Mouse (Mus musculus) urinary bladder, postnatal 36 days (tissue): ENCODE measurements around the gene H3f3a.
A peak's percentile ranks its signal among the peaks of the same experiment; 100 is the strongest.

Experiments used
- DNase-seq, 2 experiments: peaks; one replicate each; pipeline ENCODE4 v3.0.0; 2022; ENCODE audit warnings: low spot score in 2 of 2, mixed read lengths in 1 of 2

H3f3a gene

DNA sequence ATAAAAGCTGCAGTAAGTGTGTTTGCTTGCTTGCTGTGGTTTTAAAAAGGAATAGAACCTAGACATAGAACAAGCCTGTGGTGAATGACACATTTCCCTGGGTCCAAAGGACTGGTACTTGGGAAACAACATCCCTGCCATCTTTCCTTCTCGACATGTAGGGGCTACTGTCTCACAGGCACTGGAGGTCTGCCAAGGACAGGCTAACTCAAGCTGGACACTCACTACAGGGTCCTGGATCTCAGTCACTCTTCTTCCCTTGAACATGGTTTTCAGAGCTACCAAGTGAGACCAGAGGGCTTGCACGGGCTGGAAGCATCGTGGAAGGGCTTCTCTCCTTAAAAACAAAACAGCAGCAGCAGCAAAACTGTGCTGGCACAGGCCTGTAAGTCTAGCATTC, 10.0 kb upstream of the H3f3a start:
- DNase-seq = no peak

DNA sequence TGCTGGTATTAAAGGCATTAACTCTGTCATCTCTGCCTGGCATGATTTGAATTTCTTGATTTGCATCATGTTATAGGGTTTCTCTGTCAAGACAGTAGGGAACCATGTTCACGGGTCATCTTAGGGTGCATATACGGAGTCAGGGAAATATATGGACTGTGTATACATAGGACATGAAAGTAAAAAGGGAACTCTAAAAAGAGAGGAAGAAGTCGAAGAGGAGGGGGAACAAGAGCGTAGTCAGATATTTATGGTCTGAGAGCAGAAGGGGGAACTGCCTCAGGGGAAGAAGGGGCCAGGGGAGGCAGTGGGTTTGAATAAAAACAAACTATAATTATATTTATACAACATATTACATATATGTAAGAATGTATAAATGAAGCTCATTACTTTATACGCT, 8.5 kb upstream of the H3f3a start:
- DNase-seq = no peak

DNA sequence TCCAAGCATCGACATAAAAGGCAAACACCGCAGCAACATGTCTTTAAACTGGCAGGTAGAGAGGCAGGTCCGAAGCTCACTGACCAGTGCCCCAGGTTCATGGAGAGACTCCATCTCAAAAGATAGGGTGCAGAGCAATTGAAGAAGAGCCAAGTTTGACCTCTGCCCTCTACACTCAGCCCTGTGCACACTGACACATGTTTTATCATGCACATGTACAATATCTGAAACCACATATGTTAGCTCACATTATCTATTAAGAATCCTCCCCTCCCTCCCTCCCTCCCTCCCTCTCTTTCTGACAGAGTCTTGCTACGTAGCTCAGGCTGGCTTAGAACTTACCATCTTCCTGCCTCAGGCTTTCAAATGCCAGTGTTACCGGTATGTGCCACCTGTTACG, 7.4 kb upstream of the H3f3a start:
- DNase-seq = no peak

DNA sequence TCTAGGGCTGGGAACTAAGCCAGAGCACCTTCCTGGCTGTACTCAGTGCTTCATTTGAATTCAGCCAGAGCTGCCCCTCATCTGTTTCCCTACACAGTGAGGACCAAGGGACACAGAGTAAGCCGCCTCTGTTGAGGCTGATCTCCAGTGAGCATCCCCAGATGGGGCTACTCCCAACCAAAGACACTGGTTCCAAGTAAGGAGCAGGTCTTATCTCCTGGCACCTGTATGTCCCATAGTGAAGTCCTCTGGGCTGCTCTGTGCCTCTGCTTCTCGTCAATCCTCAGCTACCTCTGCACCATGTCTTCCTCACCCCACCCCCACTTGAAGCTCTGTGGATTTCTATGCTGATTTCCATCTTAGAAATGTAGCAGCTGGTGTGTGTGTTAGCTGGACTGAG, 4.3 kb upstream of the H3f3a start:
- DNase-seq = no peak

DNA sequence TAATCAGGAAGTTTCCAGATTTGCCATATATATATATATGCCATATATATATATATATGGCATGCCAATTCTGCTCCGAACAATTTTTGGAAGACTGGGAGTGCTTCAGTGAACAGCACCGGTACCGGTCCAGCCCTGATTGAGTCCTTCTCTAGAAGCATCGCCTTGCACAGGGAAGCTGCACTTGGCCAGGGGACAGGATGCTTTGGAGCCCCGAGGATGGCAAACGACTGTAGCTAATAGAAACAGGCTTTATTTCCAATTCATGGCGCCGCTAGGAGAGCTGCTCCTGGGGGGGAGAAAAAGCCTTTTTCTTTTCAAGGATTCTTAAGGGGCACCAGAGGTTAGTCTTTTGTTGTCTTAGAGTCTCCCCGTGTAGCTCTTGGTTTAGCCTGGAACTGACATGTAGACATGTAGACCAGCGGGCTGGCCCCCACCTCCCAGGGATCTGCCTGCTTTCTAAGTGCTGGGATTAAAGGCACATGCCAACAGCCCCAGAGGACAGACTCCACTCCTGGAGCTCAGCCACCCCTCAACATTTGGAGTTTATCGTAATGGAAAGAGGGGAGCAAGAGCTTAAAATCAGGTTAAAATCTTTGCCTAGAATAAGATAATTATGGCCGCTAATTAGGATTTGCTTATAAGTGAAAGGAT, 1.8 kb upstream of the H3f3a start:
- no peak for DNase-seq

DNA sequence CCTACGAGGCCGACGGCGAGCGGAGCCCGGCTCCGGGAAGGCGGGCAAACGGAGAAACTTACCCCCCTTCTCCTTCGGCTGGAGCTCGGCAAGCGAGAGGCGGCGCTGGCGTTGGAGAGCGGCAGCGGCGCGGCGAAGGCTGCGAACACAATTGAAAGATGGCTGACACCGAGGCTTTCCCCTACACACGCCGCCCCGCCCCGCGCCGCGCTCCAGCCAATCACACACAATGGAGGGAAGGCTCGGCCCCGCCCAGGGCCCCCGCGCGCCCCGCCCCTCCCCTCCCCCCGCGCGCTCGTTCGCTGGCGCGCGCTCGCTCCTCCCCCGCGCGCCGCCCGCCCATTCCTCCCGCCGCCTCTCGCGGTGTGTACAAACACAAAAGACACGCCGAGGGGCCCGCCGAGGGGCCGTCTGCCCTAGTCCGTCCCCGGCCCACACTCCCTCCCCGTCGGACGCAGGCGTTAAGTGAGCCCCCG, 296 bp downstream of the H3f3a start:
- peak; percentile 91 to 95 for DNase-seq

DNA sequence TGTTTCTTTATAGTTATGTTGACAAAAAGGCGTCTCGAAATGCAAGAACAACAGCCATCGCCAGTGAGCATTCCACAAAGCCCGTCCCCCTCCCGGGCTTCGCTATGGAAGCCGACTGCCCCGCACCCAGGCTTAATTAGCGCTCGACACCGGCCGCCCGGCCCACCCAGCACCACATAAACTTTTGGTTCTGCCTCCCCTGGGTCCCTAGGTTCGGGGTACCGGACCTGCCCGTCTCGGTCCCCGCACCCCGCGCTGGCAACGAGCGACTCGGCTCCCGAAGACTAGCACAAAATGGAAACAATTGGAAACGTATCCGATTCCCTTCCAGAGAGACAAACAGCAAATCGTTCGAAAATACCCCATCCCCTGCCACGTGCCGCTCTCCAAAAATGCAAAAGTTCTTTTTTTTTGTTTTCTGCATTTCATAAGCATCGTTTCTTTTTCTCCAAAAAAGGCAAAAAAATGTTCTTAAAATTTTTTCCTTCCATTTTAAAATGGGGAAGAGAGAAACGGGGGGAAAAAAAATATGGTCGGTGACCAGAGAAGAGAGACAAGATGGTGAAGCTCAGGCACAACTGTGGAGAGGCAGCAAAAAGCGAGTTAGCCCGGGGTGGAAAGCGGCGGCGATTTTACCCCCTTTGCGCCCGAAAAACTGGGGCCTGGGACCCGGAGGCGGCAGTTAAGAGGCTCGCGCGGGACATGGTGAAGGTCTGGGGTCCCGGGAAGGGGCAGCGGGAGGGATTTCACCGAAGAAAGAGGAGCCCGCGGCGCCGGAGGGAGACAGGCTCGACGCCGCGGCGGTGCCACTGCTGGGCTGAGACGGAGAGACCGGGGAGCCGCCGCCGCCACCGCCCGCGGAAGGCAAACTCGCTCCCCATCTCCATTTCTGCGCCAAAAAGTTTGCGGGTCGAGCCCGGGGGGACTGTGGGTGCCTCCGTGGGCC, 1.0 kb downstream of the H3f3a start:
- peak; percentile 51 to 59 for DNase-seq

DNA sequence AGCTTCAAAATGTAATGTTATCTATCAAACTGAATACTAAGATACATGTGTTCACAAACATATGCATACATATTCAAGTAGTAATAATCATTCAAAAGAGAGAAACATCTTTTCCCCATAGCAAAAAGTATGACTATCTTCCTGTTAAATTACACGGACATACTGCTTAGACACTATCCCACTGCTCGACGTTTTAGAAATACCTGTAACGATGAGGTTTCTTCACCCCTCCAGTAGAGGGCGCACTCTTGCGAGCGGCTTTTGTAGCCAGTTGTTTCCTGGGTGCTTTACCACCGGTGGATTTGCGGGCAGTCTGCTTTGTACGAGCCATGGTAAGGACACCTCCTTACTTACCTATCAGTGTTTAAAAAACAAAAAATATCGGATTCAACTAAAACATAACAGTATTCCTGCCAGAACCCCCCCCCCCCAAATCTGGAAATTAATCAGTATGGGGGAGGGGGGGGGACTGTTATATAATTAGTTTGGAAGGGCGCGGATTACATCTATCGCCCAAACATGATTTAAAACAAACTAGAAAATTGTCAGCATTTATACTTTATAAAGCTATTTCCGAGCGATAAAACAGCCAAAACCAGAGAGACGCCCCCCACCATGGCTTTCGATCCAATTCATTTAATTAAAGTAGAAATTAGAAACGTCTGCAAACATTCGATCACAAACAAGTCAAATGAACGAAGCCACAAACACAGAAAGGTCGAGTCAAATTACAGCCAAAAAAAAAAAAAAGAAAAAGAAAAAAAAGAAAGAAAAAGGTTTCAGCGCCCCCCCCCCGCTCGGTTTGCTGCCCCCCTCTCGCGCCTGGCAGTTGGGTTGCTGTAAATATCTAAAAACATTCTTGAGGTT, 1.9 kb downstream of the H3f3a start:
- peak in 1 of 2 experiments; percentile 11 for DNase-seq

DNA sequence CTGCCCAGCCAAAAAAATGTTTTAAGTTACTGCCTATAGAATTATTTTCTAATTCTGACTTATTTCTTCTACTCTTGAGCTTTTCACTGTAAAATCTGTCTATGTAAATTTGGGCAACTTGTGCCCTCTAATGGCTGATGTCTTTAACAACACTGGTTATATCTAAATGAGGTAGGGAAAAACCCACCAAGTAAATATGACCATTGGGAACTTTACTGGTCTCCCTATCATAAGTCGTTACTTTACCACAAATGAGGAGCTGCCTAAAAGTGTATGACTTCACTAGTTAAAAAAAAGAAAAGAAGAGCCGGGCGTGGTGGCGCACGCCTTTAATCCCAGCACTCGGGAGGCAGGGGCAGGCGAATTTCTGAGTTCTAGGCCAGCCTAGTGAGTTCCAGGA, 2.8 kb downstream of the H3f3a start:
- DNase-seq = no peak

DNA sequence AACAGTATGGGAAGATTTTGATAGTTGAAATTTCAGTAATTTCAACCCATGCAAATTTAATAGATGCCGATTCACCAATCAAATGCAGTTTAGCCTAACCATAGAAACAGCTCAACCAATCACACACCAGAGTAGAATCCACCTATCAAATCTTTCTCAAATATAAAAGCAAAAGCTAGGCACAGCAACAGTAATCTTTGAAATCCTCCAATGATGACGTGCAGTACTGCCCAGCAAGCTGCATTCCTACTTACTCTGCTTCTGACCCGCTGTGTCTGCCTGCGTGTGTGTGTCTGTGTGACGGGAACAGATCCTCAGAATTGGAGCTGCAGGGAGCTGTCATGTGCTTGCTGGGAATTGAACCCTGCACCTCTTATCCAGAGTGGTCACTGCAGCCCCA, 4.9 kb downstream of the H3f3a start:
- DNase-seq = no peak

DNA sequence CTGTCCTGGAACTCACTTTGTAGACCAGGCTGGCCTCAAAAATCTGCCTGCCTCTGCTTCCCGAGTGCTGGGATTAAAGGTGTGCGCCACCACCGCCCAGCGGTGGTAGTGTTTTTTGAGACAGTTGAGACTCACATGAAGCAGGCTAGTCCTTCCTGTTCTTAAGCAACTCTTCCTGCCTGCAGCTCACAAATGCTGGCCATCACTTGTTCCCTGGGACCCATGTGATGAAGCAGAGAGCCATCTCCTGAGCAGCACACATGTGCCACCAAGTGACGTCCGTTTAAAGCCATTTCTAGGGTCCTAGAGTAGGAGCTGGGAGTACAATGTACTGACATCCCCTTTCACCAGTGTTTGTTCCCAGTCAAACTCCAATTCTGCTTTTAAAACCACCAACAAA, 9.9 kb downstream of the H3f3a start:
- DNase-seq = no peak

DNA sequence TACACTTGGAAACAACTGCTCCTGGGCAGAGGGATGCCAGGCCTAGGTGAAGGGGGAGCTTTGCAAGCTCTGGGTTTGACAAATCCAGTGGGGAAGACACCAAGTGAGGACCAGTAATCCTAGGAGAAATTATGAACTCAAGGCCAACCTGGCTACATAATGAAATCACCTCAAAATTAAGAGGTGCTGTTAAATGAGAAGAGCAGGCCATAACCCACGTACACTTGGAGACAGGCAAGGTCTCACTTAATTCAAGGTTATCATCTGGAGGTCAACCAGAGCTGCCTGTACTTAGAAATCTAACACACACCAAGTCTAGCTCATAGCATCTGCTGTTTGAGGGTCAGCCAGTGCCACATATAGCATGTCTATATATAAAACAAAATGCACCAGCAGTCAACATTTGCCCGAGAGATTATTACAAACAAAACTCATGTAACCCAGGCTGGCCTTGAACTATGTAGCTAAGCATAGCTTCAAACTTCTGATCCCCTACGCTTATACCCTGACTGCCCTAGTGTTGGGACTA, 12.2 kb downstream of the H3f3a start:
- no peak for DNase-seq

DNA sequence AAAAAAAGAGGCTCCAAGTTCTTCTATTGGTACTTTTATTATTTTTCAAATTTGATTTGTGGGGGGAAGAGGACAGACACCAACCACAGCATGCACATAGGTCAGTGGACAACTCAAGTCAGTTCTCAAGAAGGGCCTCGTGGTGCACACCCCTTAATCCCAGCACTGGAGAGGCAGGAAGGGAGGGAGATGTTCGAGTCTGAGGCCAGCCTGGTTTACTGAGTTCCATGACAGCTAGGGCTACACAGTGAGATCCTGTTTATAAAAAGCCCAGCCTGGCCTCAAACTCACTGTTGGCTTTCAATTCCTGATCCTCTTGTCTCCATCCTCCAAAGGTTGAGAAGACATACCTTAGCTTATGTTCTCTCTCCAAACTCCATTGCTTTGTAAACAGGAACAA, 12.9 kb downstream of the H3f3a start:
- no peak for DNase-seq

DNA sequence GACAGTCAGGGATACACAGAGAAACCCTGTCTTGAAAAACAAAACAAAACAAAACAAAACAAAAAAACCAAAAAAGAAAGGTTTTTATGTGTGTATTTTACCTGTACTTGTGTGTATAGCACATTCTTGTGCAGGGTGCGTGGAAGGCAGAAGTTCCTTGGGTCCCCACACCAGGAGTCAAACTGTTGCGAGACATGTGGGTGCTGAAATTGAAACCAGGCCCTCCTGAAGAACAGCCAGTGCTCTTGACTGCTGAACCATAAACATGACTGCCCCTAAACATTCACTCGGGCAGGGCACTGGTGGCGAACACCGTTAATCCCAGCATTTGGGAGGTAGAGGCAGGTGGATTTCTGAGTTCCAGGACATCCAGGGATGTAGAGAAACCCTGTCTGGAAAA, 13.7 kb downstream of the H3f3a start:
- DNase-seq = no peak

DNA sequence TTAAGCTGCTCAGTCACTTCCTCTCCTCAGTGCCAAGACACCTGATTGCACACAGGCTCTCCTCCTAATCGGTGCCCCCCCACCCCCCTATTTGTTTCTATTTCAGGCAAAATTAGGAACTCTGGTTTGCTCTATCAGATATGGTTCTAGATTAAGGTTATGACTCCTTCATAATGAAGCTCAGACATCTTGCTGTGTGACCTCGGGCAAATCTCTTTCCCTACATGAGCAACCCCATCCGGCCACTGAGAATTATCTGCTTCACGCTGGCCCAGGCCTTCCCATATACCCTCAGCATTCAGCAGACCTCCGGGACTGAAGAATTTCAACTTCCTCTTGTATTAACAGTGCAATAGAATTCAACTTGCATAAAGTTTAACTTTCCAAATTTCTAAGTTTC, 14.5 kb downstream of the H3f3a start:
- DNase-seq = no peak

DNA sequence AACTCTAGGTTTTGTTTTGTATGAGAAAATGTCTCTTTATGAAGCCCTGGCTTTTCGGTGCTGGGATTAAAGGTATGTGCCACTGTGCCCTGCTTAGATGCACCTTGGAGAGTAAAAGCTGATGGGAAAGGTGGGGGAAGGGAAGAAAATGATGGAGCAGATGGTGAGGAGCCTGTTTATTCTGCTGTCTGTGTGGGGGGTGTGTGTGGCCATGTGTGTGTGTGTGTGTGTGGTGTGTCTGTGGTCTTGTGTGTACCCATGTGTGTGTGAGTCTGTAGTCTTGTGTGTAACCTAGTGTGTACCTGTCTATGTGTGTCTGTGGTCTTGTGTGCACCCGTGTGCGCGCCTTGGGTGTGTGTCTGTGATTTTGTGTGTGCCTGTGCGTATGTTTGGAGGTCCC, 15.1 kb downstream of the H3f3a start:
- DNase-seq = no peak

DNA sequence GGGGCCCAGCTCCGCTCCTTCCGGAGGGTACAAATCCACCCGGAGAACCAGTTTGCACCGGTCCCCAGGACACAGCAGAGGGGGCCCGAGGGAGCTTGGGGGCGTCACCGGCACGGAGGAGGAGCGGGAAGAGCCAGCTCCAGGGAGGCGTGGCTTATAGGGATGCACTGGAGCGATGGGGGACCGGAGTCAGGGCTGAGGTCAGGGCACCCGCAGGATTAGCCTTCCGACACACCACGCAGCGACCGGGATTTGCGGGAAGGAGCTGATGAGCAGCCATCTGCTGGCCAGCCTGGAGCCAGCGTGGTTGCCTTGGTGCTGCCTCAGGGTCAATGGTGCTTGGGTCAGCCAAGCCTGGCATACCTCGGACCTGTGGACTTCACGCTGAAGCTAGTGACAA, 19.6 kb downstream of the H3f3a start:
- no peak for DNase-seq

DNA sequence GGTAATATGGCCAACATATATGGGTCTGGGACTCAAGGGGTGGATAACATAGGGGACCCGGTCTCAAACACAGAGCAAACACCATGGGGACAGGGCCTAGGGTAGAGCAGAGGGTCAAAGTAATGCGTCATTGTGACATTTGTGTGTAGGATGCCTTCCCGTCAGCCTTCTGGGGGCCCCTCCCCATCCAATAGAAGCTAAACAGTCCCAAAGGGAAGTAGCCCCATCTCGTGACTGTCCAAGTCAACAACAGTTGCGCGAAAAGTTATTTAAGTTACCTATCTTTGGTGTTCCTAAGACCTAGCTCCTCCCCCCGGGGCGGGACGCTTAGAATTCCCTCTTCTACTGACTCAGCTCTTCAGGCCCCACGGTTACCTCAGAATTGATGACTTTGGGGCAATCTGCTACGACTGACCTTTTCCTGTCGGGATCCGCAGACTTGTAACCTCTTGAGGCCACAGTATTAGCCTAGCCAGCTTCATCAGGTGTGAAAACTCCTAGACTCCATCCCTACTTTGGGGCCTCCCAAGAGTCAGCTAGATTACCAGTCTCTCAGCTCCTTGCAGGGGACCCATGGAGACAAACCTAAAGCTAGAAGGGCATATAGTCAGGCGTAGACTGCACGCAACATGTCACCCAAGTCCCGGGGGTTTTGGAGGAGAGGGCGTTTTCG, 20.2 kb downstream of the H3f3a start:
- peak; percentile 46 to 60 for DNase-seq

DNA sequence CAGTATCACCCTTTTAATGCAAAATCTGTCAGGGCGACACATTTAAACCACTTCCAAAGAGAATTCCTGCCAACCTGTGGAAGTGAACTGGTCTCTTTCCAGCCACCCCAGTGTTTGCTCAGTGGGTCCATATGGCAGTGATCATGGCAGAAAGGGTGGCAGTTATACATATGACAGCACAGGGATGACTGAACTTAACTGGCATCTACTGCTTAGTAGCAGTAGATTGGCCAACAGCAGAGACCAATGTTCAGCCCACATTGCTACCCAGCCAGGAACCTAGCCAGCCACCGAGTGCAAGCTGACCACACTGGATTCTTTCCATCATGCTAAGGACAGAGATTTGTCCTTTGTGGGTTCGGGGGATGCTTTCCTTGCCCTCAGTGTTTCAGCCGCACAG, 20.9 kb downstream of the H3f3a start:
- DNase-seq = no peak

DNA sequence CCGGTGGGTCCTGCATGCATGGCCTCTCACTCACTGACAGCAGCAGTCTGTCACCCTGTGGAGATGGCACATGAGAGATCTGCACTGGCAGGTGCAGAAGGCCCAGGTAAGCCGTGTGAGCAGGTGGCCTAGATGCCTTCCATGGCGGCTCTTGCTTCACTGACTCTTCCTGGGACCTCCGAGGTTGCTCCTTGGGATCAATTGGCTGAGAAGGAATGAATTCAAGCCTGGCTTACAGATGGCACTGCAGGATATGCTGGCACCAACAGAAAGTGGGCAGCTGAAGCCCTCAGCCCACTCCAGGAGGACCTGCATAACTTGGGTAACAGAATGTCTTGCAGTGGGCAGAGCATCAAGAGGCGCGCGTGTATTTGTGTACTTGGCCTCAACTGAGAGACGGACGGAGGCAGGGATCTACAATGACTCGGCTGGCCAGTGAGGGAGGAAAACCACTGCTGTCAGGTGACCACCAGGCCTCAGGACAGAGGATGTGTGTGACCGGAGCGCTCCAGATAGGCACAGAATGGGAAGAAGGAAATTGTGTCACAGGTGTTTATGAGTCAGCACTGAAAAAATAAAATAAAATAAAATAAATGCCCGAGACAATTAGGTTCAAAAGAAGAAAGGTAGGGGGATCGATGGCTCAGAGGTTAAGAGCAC, 21.8 kb downstream of the H3f3a start:
- DNase-seq = no peak

DNA sequence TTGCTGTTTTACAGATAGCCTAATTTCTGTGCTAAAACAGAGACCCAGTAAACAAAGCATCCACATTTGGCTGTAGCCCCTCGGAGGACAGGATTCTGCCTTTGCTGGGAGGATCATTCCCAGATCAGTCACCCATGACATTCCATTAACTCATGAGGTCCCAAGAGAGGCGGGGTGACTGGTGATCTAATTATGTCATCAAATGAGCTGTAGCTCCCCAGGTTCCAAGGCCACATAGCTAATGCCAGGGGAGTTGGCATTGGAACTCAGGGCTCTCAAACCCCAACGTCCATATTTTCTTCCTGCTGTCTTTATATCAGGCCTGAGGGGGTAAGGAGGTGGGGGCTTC, 30.2 kb downstream of the H3f3a start:
- no peak for DNase-seq
